8 mouse cellular contexts compared by ENCODE assay signal in genomic region chr7:88320628-88321336, GRCm38 (mm10). TPM values are rescaled to one million over a fixed set of nuclear protein-coding genes. Genes with fewer than 3 reads are reported as not detected.
DNase-seq lines count a peak whose midpoint lies in the region; ATAC-seq and TF ChIP-seq lines count a peak whose summit lies in the region.

No protein-coding gene starts in this region.

- no peak overlapping the region for H3K27ac ChIP-seq in heart, embryonic 16.5 days (ENCODE audit: low read length)
- H3K27ac ChIP-seq in limb, embryonic 14.5 days (replicated peaks; ENCODE audit: low read depth, low read length) = no peak overlapping the region
- no peak overlapping the region for H3K27ac ChIP-seq in gastrocnemius, adult 2 months

- no peak for TF ChIP-seq POLR2A in limb, embryonic 14.5 days (IDR thresholded peaks at IDR 0.05; ENCODE audit: borderline replicate concordance, extremely low read depth, insufficient read depth, insufficient read length)

- no peaks in the 10 kb centered on the region for H3K36me3 ChIP-seq in heart, embryonic 16.5 days (ENCODE audit: control insufficient read depth, insufficient read depth)
- H3K36me3 ChIP-seq in limb, embryonic 14.5 days (ENCODE audit: control insufficient read depth, insufficient read depth, low read length) = no peaks in the 10 kb centered on the region

- 65% methylated on average over 12 of the region's 12 CpGs for WGBS in heart, embryonic 16.5 days
- 48% methylated on average over 12 of the region's 12 CpGs for WGBS in limb, embryonic 14.5 days

- no peaks in the 10 kb centered on the region for H3K27me3 ChIP-seq in heart, embryonic 16.5 days (ENCODE audit: control insufficient read depth, insufficient read depth, low read length)
- H3K27me3 ChIP-seq in limb, embryonic 14.5 days (ENCODE audit: control insufficient read depth, insufficient read depth, low read length) = no peaks in the 10 kb centered on the region

- DNase-seq in CD4-positive, CD25-positive, alpha-beta regulatory T cell, adult 2 months (ENCODE audit: low read depth, low spot score) = peak; percentile 22
- peak; percentile 68 for DNase-seq in brain, adult 2 months (ENCODE audit: low read depth, low spot score)
- peak; percentile 58 for DNase-seq in limb, embryonic 14.5 days (ENCODE audit: low spot score)
- peak; percentile 8 for DNase-seq in thymus, postnatal 25 days
- no peak for DNase-seq in gastrocnemius, adult 2 months

- ATAC-seq in CD4-positive, CD25-positive, alpha-beta regulatory T cell, adult 4 months = no peak
- ATAC-seq in heart, embryonic 16.5 days (replicated peaks; ENCODE audit: extremely low read depth, insufficient read depth, low FRiP score) = peak; percentile 41; the same call in 1 of the 2 replicates
- ATAC-seq in limb, embryonic 14.5 days (ENCODE audit: low FRiP score, low read depth) = peak; percentile 62
- ATAC-seq in cerebellum, adult (ENCODE audit: insufficient number of reproducible peaks, low FRiP score, low TSS enrichment) = no peak

- no peak overlapping the region for H3K4me3 ChIP-seq in heart, embryonic 16.5 days (ENCODE audit: low read length)
- H3K4me3 ChIP-seq in limb, embryonic 14.5 days (replicated peaks; ENCODE audit: low read length) = no peak overlapping the region
- H3K4me3 ChIP-seq in gastrocnemius, adult 2 months = no peak overlapping the region

- H3K4me2 ChIP-seq in heart, embryonic 16.5 days (ENCODE audit: low read depth, low read length) = no peak overlapping the region
- H3K4me2 ChIP-seq in limb, embryonic 14.5 days (replicated peaks; ENCODE audit: low read depth, low read length, severe bottlenecking) = peak overlapping the region; percentile 15; the same call in 1 of the 2 replicates

- peaks cover 2% of the 10 kb centered on the region; the same call in 1 of the 2 replicates for H3K4me1 ChIP-seq in heart, embryonic 16.5 days (ENCODE audit: control insufficient read depth, insufficient read depth, low read length)
- H3K4me1 ChIP-seq in limb, embryonic 14.5 days (ENCODE audit: control insufficient read depth, insufficient read depth, low read length) = no peaks in the 10 kb centered on the region

- H3K9me3 ChIP-seq in heart, embryonic 16.5 days (replicated peaks; ENCODE audit: control insufficient read depth, low read length) = no peaks in the 10 kb centered on the region
- no peaks in the 10 kb centered on the region for H3K9me3 ChIP-seq in limb, embryonic 14.5 days (ENCODE audit: control insufficient read depth, low read length)

- intact Hi-C loops in gastrocnemius, adult 2 months (cut with DNase I) = no loop called here

- no peak for TF ChIP-seq CTCF in gastrocnemius, adult 2 months (IDR thresholded peaks at IDR 0.05)

- H3K9ac ChIP-seq in heart, embryonic 16.5 days (ENCODE audit: low read length) = no peak overlapping the region
- no peak overlapping the region for H3K9ac ChIP-seq in limb, embryonic 14.5 days (ENCODE audit: low read depth, low read length, severe bottlenecking)

RNA-seq across cellular contexts. Expression of gene Ctsc, which starts 42.9 kb away (rescaled TPM):
- 10 to 100 TPM; 88.4 to 90.7 TPM for polyA plus RNA-seq in CD4-positive, CD25-positive, alpha-beta regulatory T cell, adult 4 months (2017; shearing (Covaris generic))
- polyA plus RNA-seq in heart, embryonic 16.5 days (2015; fragmentation: Nextera tagmentation; extraction: Ambion mirVana) = 49.6 and 50.8 TPM in 2 replicates
- polyA plus RNA-seq in limb, embryonic 14.5 days (2012; rRNA removed) = 18.2 and 19.3 TPM in 2 replicates
- 66.4 and 66.9 TPM in 2 replicates for polyA plus RNA-seq in limb, embryonic 14.5 days (2014; fragmentation: Nextera tagmentation; extraction: Ambion mirVana)
- 10 to 100 TPM; 41.6 to 50.7 TPM for total RNA-seq in gastrocnemius, adult 2 months (2021)

Comparison
In these comparisons a context has a peak if more than half of its experiments do, and no peak if none do; other contexts are left out.
1. ATAC-seq: peak in heart, embryonic 16.5 days (single experiment) and limb, embryonic 14.5 days (single experiment); none in CD4-positive, CD25-positive, alpha-beta regulatory T cell, adult 4 months (single experiment) and cerebellum, adult (single experiment).